Mouse (Mus musculus) liver, adult 2 months (tissue): ENCODE measurements around the gene Gng7.

Experiments
- CTCF ChIP-seq: fragments of 200-500 bp; IDR thresholded peaks from 2 replicates; pipeline ENCODE4 v1.5.1; 2011; ENCODE audit warnings: low read depth, low read length, control low read depth
- POLR2A ChIP-seq: fragments of 200-500 bp; IDR thresholded peaks from 2 replicates; pipeline ENCODE4 v1.6.1; 2011; ENCODE audit warnings: low read length, control low read depth; ENCODE audit not compliant: insufficient read depth; ENCODE audit errors: extremely low read depth

DNA sequence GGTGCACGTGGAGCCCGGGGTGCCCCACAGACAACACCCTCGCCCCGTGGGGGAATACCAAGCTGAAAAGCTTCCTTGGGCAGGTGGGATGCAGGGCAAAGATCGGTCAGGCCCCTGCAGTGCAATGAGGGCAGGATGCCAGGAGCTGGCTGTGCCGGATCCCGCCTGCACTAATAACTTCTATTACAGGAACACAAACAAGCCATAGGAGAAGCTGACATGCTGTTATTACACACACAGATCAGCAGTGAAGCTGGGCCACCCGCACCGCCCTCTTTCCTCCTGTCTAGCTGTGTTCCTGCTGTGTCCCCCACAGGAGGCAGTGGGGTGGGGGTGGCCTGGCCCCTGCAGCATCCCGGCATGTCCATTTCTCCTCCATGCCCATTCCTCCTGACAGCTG lies 14.3 kb upstream of the Gng7 start:
- TF ChIP-seq CTCF (no peak), POLR2A (no peak)
